Comparison of ENCODE assay signal across 7 mouse cellular contexts in the genomic region with DNA sequence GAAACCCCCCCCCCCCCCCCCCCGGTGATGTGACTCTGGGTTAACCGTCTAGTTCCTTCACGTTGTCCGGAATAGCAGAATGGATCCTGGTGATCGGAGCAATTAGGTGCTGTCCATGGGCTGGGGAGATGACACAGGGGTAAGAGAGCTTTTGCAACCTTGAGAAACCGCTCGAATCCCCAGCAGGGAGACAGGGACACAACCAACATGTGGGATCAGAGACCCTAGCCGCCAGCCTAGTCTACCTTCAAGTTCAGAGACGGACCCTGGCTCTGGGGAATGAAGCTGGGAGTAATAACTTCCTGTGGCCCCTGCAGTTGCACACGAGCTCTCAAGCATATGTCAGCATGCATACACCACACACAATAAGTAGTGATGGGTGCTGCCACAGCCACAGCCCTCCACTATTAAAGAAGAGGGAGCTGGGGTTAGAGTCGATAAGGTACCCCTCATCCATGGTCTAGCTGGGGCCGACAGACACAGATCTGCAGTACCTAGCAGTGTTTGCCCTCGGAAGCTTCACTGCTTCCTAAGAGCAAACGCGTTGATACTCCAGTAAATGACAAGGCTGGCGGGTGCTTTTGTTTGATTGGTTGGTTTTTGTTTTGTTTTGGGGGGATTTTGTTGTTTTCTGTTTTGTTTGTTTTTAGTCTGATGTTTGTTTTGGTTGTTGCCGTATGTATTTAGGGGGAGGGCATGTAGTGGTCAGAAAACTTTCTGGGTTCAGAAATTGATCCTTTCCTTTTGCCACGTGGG. TPM values are rescaled to one million over a fixed set of nuclear protein-coding genes. Genes with fewer than 3 reads are reported as not detected.
DNase-seq lines count a peak whose midpoint lies in the region; ATAC-seq and TF ChIP-seq lines count a peak whose summit lies in the region.

No protein-coding gene starts in this region.

- H3K9me3 ChIP-seq in forebrain, embryonic 13.5 days (replicated peaks) = no peaks in the 10 kb centered on the region
- H3K9me3 ChIP-seq in liver, embryonic 13.5 days (replicated peaks) = no peaks in the 10 kb centered on the region
- no peaks in the 10 kb centered on the region for H3K9me3 ChIP-seq in stomach, embryonic 16.5 days (replicated peaks; ENCODE audit: control insufficient read depth, low read length)

- no peak for TF ChIP-seq POLR2A in bone marrow, adult 2 months (IDR thresholded peaks at IDR 0.05; ENCODE audit: borderline replicate concordance, control insufficient read depth, low read depth, low read length)

- intact Hi-C loops in left cerebral cortex, postnatal 36 days (cut with DNase I) = no loop called here

- no peaks in the 10 kb centered on the region for H3K36me3 ChIP-seq in forebrain, embryonic 13.5 days (ENCODE audit: poor library complexity, severe bottlenecking)
- no peaks in the 10 kb centered on the region; the same call in 1 of the 2 replicates for H3K36me3 ChIP-seq in liver, embryonic 13.5 days
- no peaks in the 10 kb centered on the region for H3K36me3 ChIP-seq in stomach, embryonic 16.5 days (ENCODE audit: control insufficient read depth, insufficient read depth, low read length)

- no peaks in the 10 kb centered on the region for H3K4me1 ChIP-seq in bone marrow, adult 2 months (ENCODE audit: control insufficient read depth, insufficient read depth, low read length)
- peaks cover 5% of the 10 kb centered on the region for H3K4me1 ChIP-seq in forebrain, embryonic 13.5 days
- H3K4me1 ChIP-seq in liver, embryonic 13.5 days (replicated peaks) = peaks cover 24% of the 10 kb centered on the region
- 0 out of 2 replicates have a peak, but pooled peaks cover 2% of the 10 kb centered on the region for H3K4me1 ChIP-seq in stomach, embryonic 16.5 days (ENCODE audit: control insufficient read depth, insufficient read depth, low read length)

- DNase-seq in left cerebral cortex, postnatal 36 days (ENCODE audit: low spot score in 2 of 2) = peak; percentile 15 to 22
- DNase-seq in left cerebral cortex, adult 8-10 months (ENCODE audit: low spot score in 2 of 2) = no peak
- DNase-seq in liver, embryonic 13.5 days = no peak
- no peak for DNase-seq in ovary, postnatal 14 days (ENCODE audit: low spot score)

- 15% methylated on average over 18 of the region's 18 CpGs for WGBS in bone marrow, adult 2 months
- WGBS in forebrain, embryonic 13.5 days = 22% methylated on average over 17 of the region's 18 CpGs
- WGBS in liver, embryonic 13.5 days (ENCODE audit: insufficient replicate concordance) = 18% methylated on average over 17 of the region's 18 CpGs
- whole genome bisulfite sequencing in stomach, embryonic 16.5 days = 21% methylated on average over 17 of the region's 18 CpGs

- ATAC-seq in forebrain, embryonic 13.5 days = peak; percentile 31
- ATAC-seq in liver, embryonic 13.5 days (ENCODE audit: low read depth) = no peak
- no peak for ATAC-seq in stomach, embryonic 16.5 days (ENCODE audit: insufficient read depth, low FRiP score)

- no peak for TF ChIP-seq CTCF in bone marrow, adult 2 months (IDR thresholded peaks at IDR 0.05; ENCODE audit: control insufficient read depth, insufficient read depth, low read length)

- peak overlapping the region; percentile 8 for H3K4me3 ChIP-seq in bone marrow, adult 2 months (replicated peaks; ENCODE audit: control insufficient read depth, low read depth, low read length)
- peak overlapping the region; percentile 59 for H3K4me3 ChIP-seq in forebrain, embryonic 13.5 days
- peak overlapping the region; percentile 66 for H3K4me3 ChIP-seq in liver, embryonic 13.5 days (replicated peaks)
- H3K4me3 ChIP-seq in stomach, embryonic 16.5 days (replicated peaks; ENCODE audit: low read length) = peak overlapping the region; percentile 54

- no peak overlapping the region for H3K27ac ChIP-seq in bone marrow, adult 2 months (ENCODE audit: control insufficient read depth, insufficient read depth, low read depth, low read length, poor library complexity)
- no peak overlapping the region for H3K27ac ChIP-seq in forebrain, embryonic 13.5 days
- H3K27ac ChIP-seq in liver, embryonic 13.5 days = peak overlapping the region; percentile 47; the same call in 1 of the 2 replicates
- no peak overlapping the region for H3K27ac ChIP-seq in stomach, embryonic 16.5 days (ENCODE audit: low read length)

- H3K27me3 ChIP-seq in forebrain, embryonic 13.5 days = no peaks in the 10 kb centered on the region
- no peaks in the 10 kb centered on the region for H3K27me3 ChIP-seq in liver, embryonic 13.5 days
- no peaks in the 10 kb centered on the region for H3K27me3 ChIP-seq in stomach, embryonic 16.5 days (ENCODE audit: control insufficient read depth, insufficient read depth, low read length)

- H3K4me2 ChIP-seq in forebrain, embryonic 13.5 days = peak overlapping the region; percentile 77
- H3K4me2 ChIP-seq in liver, embryonic 13.5 days = peak overlapping the region; percentile 87
- peak overlapping the region; percentile 95 for H3K4me2 ChIP-seq in stomach, embryonic 16.5 days (ENCODE audit: low read depth, low read length)

- peak overlapping the region; percentile 68 for H3K9ac ChIP-seq in forebrain, embryonic 13.5 days
- H3K9ac ChIP-seq in liver, embryonic 13.5 days = peak overlapping the region; percentile 73
- H3K9ac ChIP-seq in stomach, embryonic 16.5 days (ENCODE audit: low read length) = peak overlapping the region; percentile 83

RNA-seq across cellular contexts. Expression of a gene that starts 11.8 kb away (rescaled TPM):
- 100 to 1,000 TPM in 1 of 2 experiments, 10 to 100 TPM in 1; 86.1 to 105 TPM for total RNA-seq in left cerebral cortex, postnatal 36 days (2021)
- total RNA-seq in left cerebral cortex, adult 8-10 months (2022) = 10 to 100 TPM; 87.2 to 95.6 (median 91.6) TPM
- 1.7 and 10.7 TPM in 2 replicates for polyA plus RNA-seq in bone marrow, adult 2 months (2011; ENCODE audit: insufficient read depth, insufficient read length, low replicate concordance, missing spikeins)
- polyA plus RNA-seq in forebrain, embryonic 13.5 days (2015; fragmentation: Nextera tagmentation; extraction: Ambion mirVana) = 123 and 126 TPM in 2 replicates
- 13.3 and 13.7 TPM in 2 replicates for polyA plus RNA-seq in liver, embryonic 13.5 days (2015; fragmentation: Nextera tagmentation; extraction: Ambion mirVana)
- 54.1 and 57.3 TPM in 2 replicates for polyA plus RNA-seq in stomach, embryonic 16.5 days (2015; fragmentation: Nextera tagmentation; extraction: Ambion mirVana)

RNA-seq across cellular contexts. Expression of a gene that starts 33.4 kb away (rescaled TPM):
- 100 to 1,000 TPM; 250 to 282 TPM for total RNA-seq in left cerebral cortex, postnatal 36 days (2021)
- total RNA-seq in left cerebral cortex, adult 8-10 months (2022) = 100 to 1,000 TPM; 256 to 283 (median 275) TPM
- polyA plus RNA-seq in bone marrow, adult 2 months (2011; ENCODE audit: insufficient read depth, insufficient read length, low replicate concordance, missing spikeins) = 179 and 211 TPM in 2 replicates
- 350 and 357 TPM in 2 replicates for polyA plus RNA-seq in forebrain, embryonic 13.5 days (2015; fragmentation: Nextera tagmentation; extraction: Ambion mirVana)
- 190 and 196 TPM in 2 replicates for polyA plus RNA-seq in liver, embryonic 13.5 days (2015; fragmentation: Nextera tagmentation; extraction: Ambion mirVana)
- 214 and 239 TPM in 2 replicates for polyA plus RNA-seq in stomach, embryonic 16.5 days (2015; fragmentation: Nextera tagmentation; extraction: Ambion mirVana)

RNA-seq across cellular contexts. Expression of a gene that starts 36.7 kb away (rescaled TPM):
- total RNA-seq in left cerebral cortex, postnatal 36 days (2021) = 10 to 100 TPM in 1 of 2 experiments, 1 to 10 TPM in 1; 8.3 to 13.7 TPM
- total RNA-seq in left cerebral cortex, adult 8-10 months (2022) = 1 to 10 TPM; 6.0 to 8.4 (median 6.8) TPM
- not detected in 2 replicates for polyA plus RNA-seq in bone marrow, adult 2 months (2011; ENCODE audit: insufficient read depth, insufficient read length, low replicate concordance, missing spikeins)
- 10.7 and 10.9 TPM in 2 replicates for polyA plus RNA-seq in forebrain, embryonic 13.5 days (2015; fragmentation: Nextera tagmentation; extraction: Ambion mirVana)
- polyA plus RNA-seq in liver, embryonic 13.5 days (2015; fragmentation: Nextera tagmentation; extraction: Ambion mirVana) = 1.3 and 1.8 TPM in 2 replicates
- polyA plus RNA-seq in stomach, embryonic 16.5 days (2015; fragmentation: Nextera tagmentation; extraction: Ambion mirVana) = 9.5 and 13.4 TPM in 2 replicates

RNA-seq across cellular contexts. Expression of a gene that starts 46.7 kb away (rescaled TPM):
- total RNA-seq in left cerebral cortex, postnatal 36 days (2021) = not detected
- total RNA-seq in left cerebral cortex, adult 8-10 months (2022) = under 1 TPM in 2 of 4 experiments, not detected in 2; 0.23 to 0.25 TPM
- 14.6 and 31.1 TPM in 2 replicates for polyA plus RNA-seq in bone marrow, adult 2 months (2011; ENCODE audit: insufficient read depth, insufficient read length, low replicate concordance, missing spikeins)
- polyA plus RNA-seq in forebrain, embryonic 13.5 days (2015; fragmentation: Nextera tagmentation; extraction: Ambion mirVana) = 0.13 and 0.31 TPM in 2 replicates
- 2.3 and 3.0 TPM in 2 replicates for polyA plus RNA-seq in liver, embryonic 13.5 days (2015; fragmentation: Nextera tagmentation; extraction: Ambion mirVana)
- polyA plus RNA-seq in stomach, embryonic 16.5 days (2015; fragmentation: Nextera tagmentation; extraction: Ambion mirVana) = 10.2 and 11.5 TPM in 2 replicates

Comparison
In these comparisons a context has a peak if more than half of its experiments do, and no peak if none do; other contexts are left out.
1. DNase-seq: peak in left cerebral cortex, postnatal 36 days (2 of 2); none in left cerebral cortex, adult 8-10 months (0 of 2), liver, embryonic 13.5 days (single experiment) and ovary, postnatal 14 days (single experiment).
2. H3K4me3 ChIP-seq: peak in every context shown above with its lines; median percentile 66 in liver, embryonic 13.5 days; 59 in forebrain, embryonic 13.5 days; 54 in stomach, embryonic 16.5 days; 8 in bone marrow, adult 2 months.
3. Peak in every context shown above with its lines, with median percentiles within 50 percentile points of each other: H3K4me2 ChIP-seq and H3K9ac ChIP-seq.